Mouse (Mus musculus) bone marrow macrophage, adult 2 months (primary cell): ENCODE measurements around the gene Ttll3.

Experiments used
- CTCF ChIP-seq: IDR thresholded peaks from 2 replicates; pipeline ENCODE4 v1.5.1; 2012; ENCODE audit warnings: low read depth, mild to moderate bottlenecking, low read length, moderate library complexity
- POLR2A ChIP-seq: IDR thresholded peaks from 2 replicates; pipeline ENCODE4 v1.6.1; 2012; ENCODE audit warnings: mild to moderate bottlenecking, low read depth, low read length, borderline replicate concordance

GRCm38 (mm10) chr6:113393951-113394350, 4.9 kb downstream of the Ttll3 start:
- TF ChIP-seq CTCF (no peak), POLR2A (no peak)
